Mouse (Mus musculus) embryonic facial prominence, embryonic 10.5 days (tissue): ENCODE results near the gene Cbl. TPM values are rescaled to one million over a fixed set of nuclear protein-coding genes. Genes with fewer than 3 reads are reported as not detected.

ENCODE experiments used
- DNase-seq: peaks from one replicate; pipeline ENCODE4 v3.0.0-alpha.2; 2017; ENCODE audit warnings: low spot score
- H3K27ac ChIP-seq: fragments of 300-500 bp; sonication (generic); replicated peaks from 2 replicates; pipeline ENCODE4 v1.5.1; 2016; ENCODE audit warnings: mild to moderate bottlenecking
- H3K27me3 ChIP-seq: fragments of 300-500 bp; sonication (generic); replicated peaks from 2 replicates; pipeline ENCODE4 v1.6.1; 2016; ENCODE audit warnings: low read depth, mild to moderate bottlenecking; ENCODE audit not compliant: poor library complexity, severe bottlenecking
- H3K36me3 ChIP-seq: fragments of 300-500 bp; sonication (generic); replicated peaks from 2 replicates; pipeline ENCODE4 v1.6.1; 2016; ENCODE audit warnings: mild to moderate bottlenecking, moderate library complexity
- H3K4me1 ChIP-seq: fragments of 300-500 bp; sonication (generic); 2 replicates; pipeline ENCODE4 v1.6.1; 2016
- H3K4me3 ChIP-seq: fragments of 300-500 bp; sonication (generic); 2 replicates; pipeline ENCODE4 v1.5.1; 2016; ENCODE audit warnings: mild to moderate bottlenecking, moderate library complexity
- H3K9me3 ChIP-seq: fragments of 300-500 bp; sonication (generic); 2 replicates; pipeline ENCODE4 v1.6.1; 2016; ENCODE audit warnings: mild to moderate bottlenecking
- WGBS: fragments of 180-500 bp; shearing (Covaris S2); methylation state at CpG from one replicate; pipeline ENCODE4 v1.1.7; 2016; 5-methylcytosine and 5-hydroxymethylcytosine counted together
- polyA plus RNA-seq: library from polyadenylated mRNA; unstranded; fragments of >200 nt; fragmentation: Nextera tagmentation; extraction: Ambion mirVana; gene quantifications from 2 replicates; pipeline ENCODE4 v1.2.1, GENCODE M21; 2016

The Cbl gene
- polyA plus RNA-seq, 1 experiment from 2014 or later, result 25.5 TPM

DNA sequence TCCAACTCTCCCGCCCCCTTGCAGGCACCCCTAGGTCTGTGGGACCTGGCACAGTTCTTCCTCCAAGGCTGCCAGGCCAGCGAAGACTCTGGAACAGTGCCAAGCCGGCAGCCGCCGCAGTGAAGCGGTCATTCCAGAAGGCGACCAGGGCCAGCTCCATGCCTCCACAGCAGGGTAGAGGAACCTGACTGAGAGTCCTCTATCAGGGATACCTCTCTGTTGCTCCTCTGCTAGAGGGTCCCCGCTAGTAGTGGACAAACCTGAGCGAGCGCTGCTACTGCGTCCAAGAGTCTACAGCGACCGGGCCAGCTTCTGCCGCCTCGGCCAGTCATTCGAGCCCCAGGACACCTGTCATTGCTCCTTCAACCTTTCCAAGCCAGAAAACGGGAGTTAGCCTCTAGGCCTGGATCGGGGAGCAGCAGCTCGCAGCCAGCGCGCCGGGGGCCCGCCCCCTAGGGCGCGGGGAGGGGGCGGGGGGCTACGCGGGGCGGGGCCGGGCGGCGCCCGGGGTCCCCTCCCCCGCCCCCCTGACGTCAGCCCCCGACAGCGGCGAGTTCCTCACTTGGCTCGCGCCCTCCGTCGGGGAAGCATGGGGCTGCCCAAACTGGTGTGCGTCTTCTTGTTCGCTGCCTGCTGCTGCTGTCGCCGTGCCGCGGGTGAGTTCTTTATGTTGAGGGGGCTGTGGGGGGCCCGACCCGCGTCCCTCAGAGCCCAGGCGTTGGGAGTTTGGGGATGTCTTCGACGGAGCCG is 99.6 kb downstream of the Cbl start, which contains the start of gene Mcam:
Gene Mcam (plus strand): TSS at position 369 of the 750 bp plus-strand sequence.
- peaks cover 68% of the 10 kb centered on the region for H3K27me3 ChIP-seq
- DNase-seq, result peak; percentile 83
- no peaks in the 10 kb centered on the region for H3K9me3 ChIP-seq
- peaks cover 10% of the 10 kb centered on the region for H3K36me3 ChIP-seq
- H3K4me1 ChIP-seq, result peaks cover 69% of the 10 kb centered on the region
- peak within 1 kb of the TSS; percentile 70 for H3K4me3 ChIP-seq
- H3K27ac ChIP-seq, result peak within 1 kb of the TSS; percentile 65
- 1% methylated on average over 53 of the region's 55 CpGs for WGBS

DNA sequence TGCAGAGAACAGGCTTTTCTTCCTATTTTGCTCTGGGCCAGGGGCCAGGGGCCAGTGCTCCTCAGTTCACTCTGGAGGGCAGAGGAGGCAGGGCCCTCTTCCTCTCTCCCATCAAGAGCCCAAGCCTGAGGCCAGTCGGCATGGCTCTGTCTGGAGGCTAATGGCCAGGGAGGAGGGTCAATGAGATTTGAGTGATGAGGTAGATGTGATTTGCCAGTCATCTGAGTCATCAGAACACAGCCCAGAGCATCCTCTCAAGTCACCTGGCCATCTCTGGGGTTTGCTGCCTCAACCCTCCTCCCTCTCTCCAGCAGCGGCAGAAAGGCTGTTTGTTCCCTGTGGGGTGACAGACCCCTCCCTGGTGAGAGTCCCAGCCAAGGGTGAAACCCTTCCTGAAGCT is 100.6 kb downstream of the Cbl start:
- Histone ChIP-seq H3K27ac (peak overlapping the region; percentile 65), H3K4me3 (peak overlapping the region; percentile 70; the same call in 1 of the 2 replicates)

DNA sequence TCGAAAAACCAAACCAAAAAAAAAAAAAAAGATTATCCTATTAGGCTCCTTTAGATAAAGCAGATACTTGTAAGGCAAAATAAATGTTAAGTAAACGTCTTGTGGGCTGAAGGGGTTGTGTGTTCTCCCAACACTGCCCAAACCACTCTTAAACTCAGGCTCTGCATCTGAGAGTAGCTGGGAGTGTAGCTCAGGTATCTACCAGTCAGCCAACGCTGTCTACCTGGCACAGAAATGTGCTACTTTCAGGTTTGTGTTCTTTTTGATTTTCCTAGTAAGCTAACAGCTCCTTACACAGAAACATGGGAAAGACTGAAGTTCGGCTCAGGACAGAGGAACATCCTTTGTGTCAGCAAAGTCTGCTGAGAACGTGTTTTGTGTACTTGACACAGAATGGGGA is 101.6 kb downstream of the Cbl start:
- H3K36me3 ChIP-seq, result 0 out of 2 replicates have a peak, but pooled peaks cover 3% of the 10 kb centered on the region
- H3K27ac ChIP-seq, result no peak overlapping the region
- H3K27me3 ChIP-seq, result peaks cover 74% of the 10 kb centered on the region
- H3K4me3 ChIP-seq, result no peak overlapping the region
- peaks cover 70% of the 10 kb centered on the region for H3K4me1 ChIP-seq
- no peak for DNase-seq
- WGBS, result 60% methylated on average over 5 of the region's 5 CpGs
- no peaks in the 10 kb centered on the region for H3K9me3 ChIP-seq

More for the DNA sequence above, 100.6 kb downstream of the Cbl start:
- Histone ChIP-seq H3K27me3 (peaks cover 75% of the 10 kb centered on the region), H3K36me3 (0 out of 2 replicates have a peak, but pooled peaks cover 3% of the 10 kb centered on the region), H3K9me3 (no peaks in the 10 kb centered on the region), H3K4me1 (peaks cover 70% of the 10 kb centered on the region)
- 13% methylated on average over 2 of the region's 2 CpGs for WGBS
- DNase-seq, result no peak

DNA sequence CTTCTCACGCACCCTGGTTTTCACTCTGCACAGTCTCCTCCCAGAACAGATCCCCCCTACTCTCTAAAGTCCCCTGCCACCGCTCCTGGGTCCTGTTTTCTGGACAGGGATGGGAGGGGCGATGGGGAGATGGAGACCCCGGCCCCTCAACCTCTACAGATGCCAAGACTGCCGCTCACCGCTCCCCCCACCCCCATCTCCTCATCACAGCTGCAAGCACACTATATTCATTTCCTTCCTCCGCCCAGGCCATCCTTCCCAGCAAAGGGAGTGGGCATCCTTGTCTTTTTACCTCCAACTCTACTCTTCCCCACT is 102.6 kb downstream of the Cbl start:
- Histone ChIP-seq H3K4me3 (peak overlapping the region; percentile 57; the same call in 1 of the 2 replicates), H3K36me3 (no peaks in the 10 kb centered on the region), H3K27me3 (peaks cover 64% of the 10 kb centered on the region), H3K4me1 (peaks cover 74% of the 10 kb centered on the region), H3K9me3 (no peaks in the 10 kb centered on the region), H3K27ac (peak overlapping the region; percentile 86)
- WGBS, result 31% methylated on average over 7 of the region's 7 CpGs
- DNase-seq, result peak; percentile 35

DNA sequence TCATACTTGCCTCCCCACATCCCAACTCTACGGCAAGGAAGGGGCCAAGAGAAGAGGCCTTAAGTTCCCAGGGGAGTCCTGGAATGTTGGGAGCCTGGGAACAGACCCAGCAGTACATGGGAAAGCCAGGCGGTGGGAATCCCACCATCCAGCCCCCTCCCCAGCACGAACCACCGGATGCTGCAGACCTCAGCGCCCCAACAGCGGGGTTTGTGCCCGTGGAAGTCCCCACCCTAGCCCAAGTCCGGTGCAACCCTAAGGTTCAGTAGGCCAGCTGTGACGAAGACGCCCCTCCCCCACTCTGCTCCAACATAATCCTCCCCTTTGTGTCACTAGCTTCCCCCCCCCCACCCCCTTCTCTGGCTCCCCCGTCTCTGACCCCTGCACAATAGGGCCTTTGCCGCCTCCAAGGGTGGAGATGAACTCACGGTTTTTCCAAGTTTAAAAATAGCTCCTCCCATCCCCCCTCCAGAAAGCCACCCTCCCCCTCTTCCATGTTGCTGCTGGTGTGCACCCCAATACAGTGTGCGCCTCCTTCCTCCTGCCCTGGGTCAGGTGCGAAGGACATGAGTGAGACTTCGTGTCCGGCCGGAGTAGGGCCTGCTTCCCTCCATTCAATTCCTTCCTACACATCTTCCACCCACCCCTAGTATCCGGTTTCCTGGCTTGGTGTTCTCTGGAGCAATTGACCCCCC is 103.1 kb downstream of the Cbl start:
- Histone ChIP-seq H3K4me1 (peaks cover 72% of the 10 kb centered on the region), H3K36me3 (no peaks in the 10 kb centered on the region), H3K27me3 (peaks cover 59% of the 10 kb centered on the region), H3K27ac (peak overlapping the region; percentile 86), H3K9me3 (no peaks in the 10 kb centered on the region), H3K4me3 (peak overlapping the region; percentile 57)
- peak; percentile 74 for DNase-seq
- 9% methylated on average over 19 of the region's 19 CpGs for WGBS

DNA sequence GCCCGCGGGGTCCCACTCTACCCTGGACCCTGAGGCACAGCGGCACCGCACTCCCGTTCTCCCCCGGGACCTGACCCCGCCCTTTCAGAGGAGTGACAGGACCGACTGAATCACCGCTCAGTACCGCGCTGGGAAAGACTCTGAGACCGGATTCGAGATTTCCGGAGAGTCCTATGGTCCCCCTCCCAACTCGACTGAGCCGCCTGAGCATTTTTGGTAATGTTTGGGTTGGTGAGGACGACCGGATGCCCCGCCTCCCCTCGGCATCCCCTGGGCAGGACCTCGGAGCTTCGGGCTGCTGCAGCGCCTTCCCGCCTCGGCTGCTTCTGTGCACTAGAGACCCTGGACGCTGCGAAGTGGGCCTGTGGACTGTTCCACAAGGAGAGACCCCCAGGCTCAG is 103.8 kb downstream of the Cbl start:
- H3K4me3 ChIP-seq, result peak overlapping the region; percentile 57
- H3K27me3 ChIP-seq, result peaks cover 52% of the 10 kb centered on the region
- no peaks in the 10 kb centered on the region for H3K9me3 ChIP-seq
- H3K36me3 ChIP-seq, result no peaks in the 10 kb centered on the region
- H3K27ac ChIP-seq, result peak overlapping the region; percentile 86
- WGBS, result under 1% methylated on average over 27 of the region's 27 CpGs
- peak; percentile 84 for DNase-seq
- peaks cover 71% of the 10 kb centered on the region for H3K4me1 ChIP-seq

DNA sequence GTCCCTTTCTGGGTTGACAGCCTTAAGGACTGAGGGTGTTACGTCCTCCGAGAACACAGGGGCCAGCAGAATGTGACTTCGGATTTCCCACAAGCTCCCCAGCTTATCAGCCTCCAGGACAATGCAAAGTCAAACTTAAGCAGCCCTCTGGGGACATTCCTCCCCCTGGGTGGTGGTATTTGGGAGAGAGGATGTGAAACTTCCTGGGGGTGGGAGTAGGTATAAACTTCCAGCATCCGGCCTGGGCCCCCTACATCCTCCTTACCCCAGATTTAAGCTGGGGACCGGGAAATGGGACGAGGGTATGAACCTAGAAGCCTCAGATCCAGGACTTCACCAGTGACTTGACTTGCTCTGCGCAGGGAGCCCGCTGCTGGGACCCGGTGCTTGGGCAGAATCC is 104.2 kb downstream of the Cbl start:
- H3K27ac ChIP-seq, result peak overlapping the region; percentile 86
- no peaks in the 10 kb centered on the region for H3K36me3 ChIP-seq
- H3K9me3 ChIP-seq, result no peaks in the 10 kb centered on the region
- peak overlapping the region; percentile 57 for H3K4me3 ChIP-seq
- H3K4me1 ChIP-seq, result peaks cover 69% of the 10 kb centered on the region
- no peak for DNase-seq
- peaks cover 48% of the 10 kb centered on the region for H3K27me3 ChIP-seq
- whole genome bisulfite sequencing, result 3% methylated on average over 9 of the region's 9 CpGs

DNA sequence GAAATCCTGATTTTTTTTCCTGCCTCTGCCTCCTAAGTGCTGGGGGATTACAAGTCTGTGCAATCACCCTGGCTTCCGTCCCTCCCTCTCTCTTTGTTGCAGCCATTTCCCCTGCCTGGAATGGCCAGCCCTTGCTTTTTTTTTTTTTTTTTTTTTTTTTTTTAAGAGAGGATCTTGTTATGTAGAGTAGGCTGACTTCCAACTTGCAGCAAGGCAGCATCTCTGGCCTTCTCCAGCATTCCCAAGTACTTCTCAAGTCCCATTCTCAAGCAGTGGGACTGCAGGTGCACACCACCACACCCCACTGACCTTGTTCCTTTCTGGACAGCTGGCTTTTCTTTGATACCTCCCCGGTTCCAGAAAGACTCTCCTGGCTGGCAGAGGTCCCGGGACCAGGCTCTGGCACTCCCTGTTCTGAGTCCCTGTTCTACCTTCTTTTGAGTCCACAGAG is 106.5 kb downstream of the Cbl start:
- H3K9me3 ChIP-seq, result no peaks in the 10 kb centered on the region
- no peak overlapping the region for H3K4me3 ChIP-seq
- peaks cover 47% of the 10 kb centered on the region for H3K4me1 ChIP-seq
- H3K27ac ChIP-seq, result no peak overlapping the region
- WGBS, result 75% methylated on average over 3 of the region's 3 CpGs
- DNase-seq, result no peak
- peaks cover 26% of the 10 kb centered on the region for H3K27me3 ChIP-seq
- H3K36me3 ChIP-seq, result no peaks in the 10 kb centered on the region

DNA sequence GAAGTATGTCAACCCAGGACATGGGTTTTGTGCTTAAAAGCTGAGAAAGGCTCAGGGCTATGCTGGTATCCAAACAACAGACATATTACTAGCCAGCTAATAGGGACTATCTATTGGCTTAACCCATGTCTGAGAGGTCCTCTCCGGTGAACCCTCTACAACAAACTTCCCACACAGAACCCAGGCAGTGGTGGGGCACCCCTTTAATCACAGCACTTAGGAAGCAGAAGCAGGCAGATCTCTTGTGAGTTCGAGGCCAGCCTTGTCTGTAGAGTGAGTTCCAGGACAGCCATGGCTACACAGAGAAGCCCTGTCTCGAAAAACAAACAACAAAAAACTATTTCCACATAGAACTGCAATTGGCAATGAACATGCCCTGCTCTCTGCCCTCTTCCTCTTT is 107.1 kb downstream of the Cbl start:
- Histone ChIP-seq H3K4me3 (no peak overlapping the region), H3K27ac (no peak overlapping the region), H3K4me1 (peaks cover 46% of the 10 kb centered on the region), H3K9me3 (no peaks in the 10 kb centered on the region), H3K27me3 (peaks cover 19% of the 10 kb centered on the region), H3K36me3 (no peaks in the 10 kb centered on the region)
- 86% methylated on average over 3 of the region's 3 CpGs for WGBS
- no peak for DNase-seq

DNA sequence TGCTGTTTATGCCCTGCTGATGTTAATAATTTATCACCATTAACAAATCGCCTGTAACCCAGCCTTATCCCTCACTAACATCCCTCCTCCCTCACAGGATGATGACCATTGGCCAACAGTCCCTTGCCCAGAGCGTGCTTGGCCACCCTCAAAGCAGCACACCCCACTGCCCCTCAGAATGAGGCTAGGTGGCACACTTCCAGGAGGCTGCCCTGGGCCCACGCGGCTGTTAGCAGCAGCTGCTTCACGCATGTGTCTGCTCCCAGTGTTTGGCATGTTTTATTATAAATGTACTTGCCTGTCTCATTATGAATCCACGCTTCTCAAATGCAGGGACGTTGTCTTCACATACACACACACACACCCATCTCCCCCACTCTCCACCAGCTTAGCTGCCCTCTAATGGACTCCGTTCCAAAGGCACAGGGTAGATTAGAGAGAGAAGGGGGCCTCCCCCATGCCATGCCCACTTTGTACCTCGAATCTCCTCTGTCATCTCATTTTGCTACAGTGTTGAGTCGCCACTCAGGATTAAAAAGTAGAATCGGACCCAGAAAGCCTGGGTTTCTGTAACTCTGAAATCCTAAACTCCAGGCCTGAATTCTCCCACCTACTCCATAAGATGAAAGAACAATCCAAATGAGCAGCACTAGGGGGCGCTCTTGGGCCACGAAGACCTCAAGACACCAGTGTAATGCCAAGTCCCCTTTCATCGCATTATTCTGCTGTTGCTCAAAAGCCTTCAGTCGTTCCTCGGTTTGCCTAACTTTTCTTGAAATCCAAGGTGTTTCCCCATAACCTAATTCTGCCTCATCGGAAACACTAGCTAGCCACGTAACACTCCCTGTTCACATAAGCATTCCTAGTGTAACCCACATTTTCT is 108.1 kb downstream of the Cbl start:
- Histone ChIP-seq H3K4me1 (peaks cover 36% of the 10 kb centered on the region), H3K27ac (no peak overlapping the region), H3K4me3 (peak overlapping the region; percentile 14; the same call in 1 of the 2 replicates), H3K9me3 (no peaks in the 10 kb centered on the region), H3K27me3 (peaks cover 10% of the 10 kb centered on the region), H3K36me3 (no peaks in the 10 kb centered on the region)
- peak; percentile 88 for DNase-seq
- WGBS, result 34% methylated on average over 18 of the region's 18 CpGs

DNA sequence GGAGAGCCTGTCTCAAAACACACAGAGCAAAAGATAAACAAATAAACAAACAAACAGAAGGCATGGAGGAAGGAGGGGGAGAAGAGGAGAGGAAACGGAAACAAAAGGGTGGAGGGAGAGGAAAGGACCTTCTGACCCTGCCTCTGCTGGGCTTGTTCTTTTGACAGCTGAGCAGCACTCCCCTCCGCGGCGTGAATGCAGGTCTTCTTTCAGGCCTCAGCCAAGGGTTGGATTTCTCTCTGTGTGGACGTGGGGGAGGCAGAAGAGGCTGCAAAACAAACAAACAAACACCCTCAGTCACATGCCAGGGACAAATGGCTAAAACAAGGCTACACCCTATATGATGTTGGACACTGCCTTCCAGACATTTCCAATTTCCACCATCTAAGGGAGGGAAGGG is 108.8 kb downstream of the Cbl start:
- no peaks in the 10 kb centered on the region for H3K36me3 ChIP-seq
- H3K4me3 ChIP-seq, result no peak overlapping the region
- peaks cover 29% of the 10 kb centered on the region for H3K4me1 ChIP-seq
- DNase-seq, result no peak
- no peak overlapping the region for H3K27ac ChIP-seq
- H3K27me3 ChIP-seq, result peaks cover 8% of the 10 kb centered on the region; the same call in 1 of the 2 replicates
- no peaks in the 10 kb centered on the region for H3K9me3 ChIP-seq
- 24% methylated on average over 5 of the region's 5 CpGs for WGBS

DNA sequence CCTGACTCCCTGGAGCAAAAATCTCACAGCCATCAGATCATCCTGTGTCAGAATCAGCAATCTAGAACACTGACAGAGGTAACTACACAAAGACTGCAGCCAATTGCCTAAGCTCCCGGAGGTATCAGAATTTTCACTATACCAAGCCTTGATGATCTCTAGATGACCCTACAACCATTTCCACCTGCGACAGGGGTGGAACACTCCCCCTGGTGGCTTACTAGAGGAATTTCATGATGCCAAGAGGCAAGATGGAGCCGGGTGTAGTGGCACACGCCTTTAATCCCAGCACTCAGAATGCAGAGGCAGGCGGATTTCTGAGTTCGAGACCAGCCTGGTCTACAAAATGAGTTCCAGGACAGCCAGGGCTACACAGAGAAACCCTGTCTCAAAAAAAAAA is 109.5 kb downstream of the Cbl start:
- Histone ChIP-seq H3K27ac (no peak overlapping the region), H3K9me3 (no peaks in the 10 kb centered on the region), H3K27me3 (peaks cover 8% of the 10 kb centered on the region; the same call in 1 of the 2 replicates), H3K4me3 (no peak overlapping the region), H3K36me3 (no peaks in the 10 kb centered on the region), H3K4me1 (peaks cover 23% of the 10 kb centered on the region)
- WGBS, result 71% methylated on average over 6 of the region's 6 CpGs
- no peak for DNase-seq
